Mouse (Mus musculus) CH12.LX (cell line): ENCODE results near the gene Fam78b. TPM values are rescaled to one million over a fixed set of nuclear protein-coding genes. Genes with fewer than 3 reads are reported as not detected.

ENCODE experiments used
- DNase-seq: peaks from one replicate; pipeline ENCODE4 v3.0.0-alpha.2; 2013; ENCODE audit errors: extremely low read depth
- H3K27ac ChIP-seq: 2 replicates; pipeline ENCODE4 v1.5.1; 2012; ENCODE audit warnings: low read depth, mild to moderate bottlenecking, control low read depth, moderate library complexity; ENCODE audit not compliant: insufficient read depth
- H3K27me3 ChIP-seq: replicated peaks from 2 replicates; pipeline ENCODE3; 2012; ENCODE audit warnings: inconsistent platforms
- H3K36me3 ChIP-seq, 2 experiments: replicated peaks in 1 of 2; 2 replicates each; pipeline versions ENCODE3 to v1.6.1; 2012; ENCODE audit warnings: inconsistent platforms in 1 of 2, low read length in 1 of 2, mild to moderate bottlenecking in 1 of 2, mixed read lengths in 1 of 2, moderate library complexity in 1 of 2; ENCODE audit not compliant: control insufficient read depth in 1 of 2, insufficient read depth in 1 of 2
- H3K4me1 ChIP-seq, 2 experiments: 2 replicates each; pipeline ENCODE4 v1.6.1; 2012; ENCODE audit warnings: inconsistent platforms in 1 of 2, moderate library complexity in 1 of 2; ENCODE audit not compliant: insufficient read depth in 2 of 2, control insufficient read depth in 1 of 2
- H3K4me2 ChIP-seq: 2 replicates; pipeline ENCODE4 v1.6.1; 2012; ENCODE audit warnings: low read depth, mild to moderate bottlenecking, control low read depth; ENCODE audit not compliant: poor library complexity, insufficient read depth, severe bottlenecking
- H3K4me3 ChIP-seq, 3 experiments: fragments of 150-350 bp in 1 of 3; sonication (generic) in 1 of 3; replicated peaks in 1 of 3; 2 replicates each; pipeline versions ENCODE3 to v1.5.1; 2011 to 2012; ENCODE audit warnings: low read depth in 2 of 3, low read length in 2 of 3, mild to moderate bottlenecking in 2 of 3, moderate library complexity in 2 of 3, control low read depth in 1 of 3, improper control_type of control experiment in 1 of 3, inconsistent platforms in 1 of 3, mixed read lengths in 1 of 3; ENCODE audit not compliant: poor library complexity in 1 of 3
- H3K79me2 ChIP-seq: replicated peaks from 2 replicates; pipeline ENCODE4 v1.6.1; 2012; ENCODE audit warnings: mild to moderate bottlenecking, moderate library complexity; ENCODE audit not compliant: control insufficient read depth, poor library complexity, insufficient read depth, severe bottlenecking; ENCODE audit errors: extremely low read depth
- H3K9ac ChIP-seq: 2 replicates; pipeline ENCODE4 v1.6.1; 2012; ENCODE audit warnings: low read depth, mild to moderate bottlenecking, control low read depth, moderate library complexity; ENCODE audit not compliant: insufficient read depth
- H3K9me3 ChIP-seq: replicated peaks from 2 replicates; pipeline ENCODE3; 2012; ENCODE audit warnings: low read length, inconsistent platforms, mixed read lengths
- CHD1 ChIP-seq: IDR thresholded peaks from 2 replicates; pipeline ENCODE4 v1.6.1; 2012; ENCODE audit warnings: low read depth, low read length, improper control_type of control experiment, inconsistent platforms
- CHD2 ChIP-seq: IDR thresholded peaks from 2 replicates; pipeline ENCODE4 v1.6.1; 2011; ENCODE audit warnings: low read length, improper control_type of control experiment
- CTCF ChIP-seq, 2 experiments: IDR thresholded peaks in 1 of 2; conservative IDR thresholded peaks in 1 of 2; 2 replicates each; pipeline ENCODE4 v1.5.1; 2011 to 2012; ENCODE audit warnings: low read depth in 2 of 2, low read length in 2 of 2, improper control_type of control experiment in 1 of 2, inconsistent platforms in 1 of 2, mild to moderate bottlenecking in 1 of 2, moderate library complexity in 1 of 2
- E2F4 ChIP-seq: IDR thresholded peaks from 2 replicates; pipeline ENCODE4 v1.6.1; 2011; ENCODE audit warnings: low read depth, low read length, improper control_type of control experiment; ENCODE audit not compliant: insufficient replicate concordance
- HCFC1 ChIP-seq: IDR thresholded peaks from 2 replicates; pipeline ENCODE4 v1.6.1; 2012; ENCODE audit warnings: low read depth, mild to moderate bottlenecking, inconsistent platforms, low read length, improper control_type of control experiment
- JUN ChIP-seq: IDR thresholded peaks from 2 replicates; pipeline ENCODE4 v1.6.1; 2011; ENCODE audit warnings: low read depth, mild to moderate bottlenecking, low read length, improper control_type of control experiment, moderate library complexity; ENCODE audit not compliant: insufficient read depth
- JUND ChIP-seq: conservative IDR thresholded peaks from 2 replicates; pipeline ENCODE4 v1.6.1; 2011; ENCODE audit warnings: low read depth, low read length, improper control_type of control experiment
- MAX ChIP-seq: IDR thresholded peaks from 2 replicates; pipeline ENCODE4 v1.6.1; 2011; ENCODE audit warnings: low read length, improper control_type of control experiment
- MAZ ChIP-seq: IDR thresholded peaks from 2 replicates; pipeline ENCODE4 v1.6.1; 2012; ENCODE audit warnings: low read depth, mild to moderate bottlenecking, inconsistent platforms, low read length, improper control_type of control experiment, moderate library complexity
- MXI1 ChIP-seq: IDR thresholded peaks from 2 replicates; pipeline ENCODE4 v1.6.1; 2011; ENCODE audit warnings: mild to moderate bottlenecking, low read depth, low read length, improper control_type of control experiment
- POLR2AphosphoS2 ChIP-seq: IDR thresholded peaks from 2 replicates; pipeline ENCODE4 v1.6.1; 2011; ENCODE audit warnings: low read depth, low read length, improper control_type of control experiment
- SIN3A ChIP-seq: IDR thresholded peaks from 2 replicates; pipeline ENCODE4 v1.6.1; 2012; ENCODE audit warnings: low read length, improper control_type of control experiment, inconsistent platforms
- SMC3 ChIP-seq: IDR thresholded peaks from 2 replicates; pipeline ENCODE4 v1.6.1; 2011; ENCODE audit warnings: low read depth, low read length, improper control_type of control experiment
- ZNF384 ChIP-seq: IDR thresholded peaks from 2 replicates; pipeline ENCODE4 v1.6.1; 2012; ENCODE audit warnings: low read depth, low read length, improper control_type of control experiment, inconsistent platforms
- dilution Hi-C: fragments of 300-500 bp; cut with MboI; formaldehyde crosslinking; loops from 2 replicates; pipeline ENCODE4 v1.14.3; 2020; ENCODE audit warnings: low sequenced_read_pairs; ENCODE audit not compliant: extremely low pct_unique_long_range_greater_than_20kb, extremely low pct_ligation_motif_present
- in situ Hi-C: fragments of 300-500 bp; cut with MboI; formaldehyde crosslinking; loops from 3 replicates; pipeline ENCODE4 v1.14.3; 2019; ENCODE audit warnings: low sequenced_read_pairs, low pct_ligation_motif_present, low pct_unique_long_range_greater_than_20kb, mixed read lengths
- polyA plus RNA-seq: library from polyadenylated mRNA; unstranded; fragments of >175 nt; gene quantifications from 2 replicates; pipeline ENCODE4 v1.2.1, GENCODE M21; 2012; ENCODE audit warnings: low read depth; ENCODE audit not compliant: insufficient read length
- total RNA-seq, 2 experiments: library from RNA; depleted of rRNA; stranded (reverse); fragments of 300-350 nt in 1 of 2; fragments of >200 nt in 1 of 2; gene quantifications; 2 replicates each; pipeline ENCODE4 v1.2.3; 2012 to 2014

Fam78b gene
- total and polyA plus RNA-seq, 3 experiments: not detected

DNA sequence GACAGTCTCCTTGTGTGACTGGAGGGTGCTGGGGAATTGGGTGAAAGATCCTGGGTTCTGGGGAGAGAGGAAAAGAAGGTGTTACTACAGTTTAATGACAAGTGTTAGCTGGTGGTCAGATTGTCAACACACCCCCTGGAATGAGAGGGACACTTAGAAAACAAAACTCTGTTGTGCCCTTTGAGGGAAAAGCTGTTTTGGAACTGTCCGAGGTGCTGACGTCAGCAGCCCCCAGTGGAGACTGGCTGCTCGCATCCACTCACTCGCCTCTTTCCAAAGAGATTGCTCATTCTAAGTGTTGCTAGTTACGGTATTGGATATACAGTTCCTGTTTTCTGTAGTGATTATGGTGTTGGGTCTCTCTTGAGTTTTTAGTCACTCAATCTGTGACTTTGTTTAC, 78.3 kb downstream of the Fam78b start:
- Histone ChIP-seq H3K9me3 (no peaks in the 10 kb centered on the region), H3K27ac (no peak overlapping the region), H3K4me2 (no peak overlapping the region), H3K27me3 (peaks cover 18% of the 10 kb centered on the region), H3K9ac (no peak overlapping the region), H3K79me2 (no peaks in the 10 kb centered on the region), H3K4me1 (no peaks in the 10 kb centered on the region), H3K4me3 (no peak overlapping the region), H3K36me3 (no peaks in the 10 kb centered on the region)
- DNase-seq: peak; percentile 3
- in situ Hi-C loops (no loop called here), dilution Hi-C loops (no loop called here)
- TF ChIP-seq HCFC1: no peak
- no peak for TF ChIP-seq MAZ
- TF ChIP-seq JUND: no peak
- TF ChIP-seq POLR2AphosphoS2: no peak

DNA sequence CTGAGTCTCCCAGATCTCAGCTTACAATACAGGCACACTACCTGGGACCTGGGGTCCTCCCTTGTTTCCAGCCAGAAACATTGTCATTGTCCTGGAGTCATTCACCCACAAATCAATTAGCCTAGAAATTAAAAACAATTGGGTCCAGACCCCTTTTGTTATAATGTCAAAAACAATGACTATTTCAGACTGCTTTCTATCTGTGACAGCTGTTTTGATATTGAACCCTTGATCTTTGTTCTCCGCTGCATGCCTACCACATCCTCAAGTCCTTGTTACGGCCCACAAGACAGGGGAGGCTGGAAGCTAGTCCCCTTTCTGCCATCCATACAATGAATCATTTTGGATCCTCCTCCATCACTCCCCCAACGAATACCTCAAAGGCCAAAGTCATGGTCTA, 80.7 kb downstream of the Fam78b start:
- H3K4me3 ChIP-seq: no peak overlapping the region
- dilution Hi-C loops (no loop called here), in situ Hi-C loops (no loop called here)
- H3K27ac ChIP-seq: no peak overlapping the region
- no peaks in the 10 kb centered on the region for H3K9me3 ChIP-seq
- H3K4me1 ChIP-seq: no peaks in the 10 kb centered on the region
- no peak overlapping the region for H3K4me2 ChIP-seq
- no peaks in the 10 kb centered on the region for H3K36me3 ChIP-seq
- DNase-seq: no peak
- H3K27me3 ChIP-seq: peaks cover 13% of the 10 kb centered on the region
- H3K79me2 ChIP-seq: no peaks in the 10 kb centered on the region
- H3K9ac ChIP-seq: no peak overlapping the region
- TF ChIP-seq CHD2 (no peak), E2F4 (no peak), CTCF (conservative IDR thresholded peaks at IDR 0.05 in 1 of 2, IDR thresholded peaks at IDR 0.05 in 1 of 2; ENCODE audit: low read depth in 2 of 2, low read length in 2 of 2) (no peak), SIN3A (no peak), MXI1 (no peak), SMC3 (no peak)

DNA sequence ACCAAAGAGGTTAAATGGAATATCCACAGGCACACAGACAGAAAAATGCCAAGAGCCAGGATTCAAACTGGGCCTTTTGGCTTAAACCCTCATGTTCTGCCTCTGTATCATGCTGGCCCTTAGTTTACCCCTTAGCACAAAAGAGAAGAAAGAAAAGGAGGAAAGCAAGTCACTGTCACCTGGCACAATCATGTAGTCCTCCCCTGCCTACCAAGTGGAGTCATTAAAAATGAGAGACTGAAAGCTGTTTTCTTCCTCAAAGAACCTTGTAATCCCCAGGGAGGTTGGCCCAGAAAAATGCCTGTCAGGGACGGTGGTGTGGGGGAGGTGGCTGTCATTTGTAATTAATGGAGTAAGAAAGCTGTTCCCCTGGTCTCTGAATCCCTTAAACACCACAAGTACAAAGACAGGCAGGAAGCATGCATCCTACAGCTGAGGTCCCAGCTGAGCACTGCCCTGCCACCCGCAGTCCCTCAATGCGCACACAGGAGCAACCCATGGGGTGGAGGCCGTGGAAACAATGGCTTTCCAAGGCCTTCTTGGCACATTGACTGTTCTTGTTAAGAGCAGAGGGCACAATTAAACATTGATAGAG, 81.4 kb downstream of the Fam78b start:
- in situ Hi-C loops: no loop called here
- H3K9ac ChIP-seq: no peak overlapping the region
- H3K4me3 ChIP-seq: no peak overlapping the region
- dilution Hi-C loops: no loop called here
- TF ChIP-seq CHD1 (no peak), ZNF384 (no peak), CHD2 (no peak), JUN (no peak), MAX (no peak)
- H3K79me2 ChIP-seq: no peaks in the 10 kb centered on the region
- H3K9me3 ChIP-seq: no peaks in the 10 kb centered on the region
- no peaks in the 10 kb centered on the region for H3K36me3 ChIP-seq
- no peak overlapping the region for H3K27ac ChIP-seq
- H3K27me3 ChIP-seq: peaks cover 15% of the 10 kb centered on the region
- H3K4me2 ChIP-seq: no peak overlapping the region
- H3K4me1 ChIP-seq: no peaks in the 10 kb centered on the region
- DNase-seq: no peak
